Mouse (Mus musculus): ENCODE results near the gene Nanog. TPM values are rescaled to one million over a fixed set of nuclear protein-coding genes. Genes with fewer than 3 reads are reported as not detected.

The Nanog gene
- not detected in 2 replicates for total RNA-seq (2023)

GRCm38 (mm10) chr6:122707036-122707800, at the start of gene Nanog:
Gene Nanog, plus strand, starts transcription at chr6:122707489.

Other genes with a start within 250 kb of the Nanog start
- not detected in 2 replicates for gene Rimklb, start 208.7 kb upstream of the Nanog start, total RNA-seq (2023)
- not detected in 2 replicates for gene Mfap5, start 201.6 kb upstream of the Nanog start, total RNA-seq (2023)
- gene Aicda, start 153.7 kb upstream of the Nanog start, total RNA-seq (2023) = not detected in 2 replicates
- 68.6 and 84.2 TPM in 2 replicates for gene Apobec1, start 105.0 kb upstream of the Nanog start, total RNA-seq (2023)
- gene Gdf3, start 97.4 kb upstream of the Nanog start, total RNA-seq (2023) = not detected in 2 replicates
- gene Dppa3, start 81.1 kb upstream of the Nanog start, total RNA-seq (2023) = not detected in 2 replicates
- gene Slc2a3, start 94.2 kb downstream of the Nanog start, total RNA-seq (2023) = 658 and 692 TPM in 2 replicates
- 33.0 and 36.7 TPM in 2 replicates for gene Foxj2, start 112.4 kb downstream of the Nanog start, total RNA-seq (2023)
- 0.22 and 0.23 TPM in 2 replicates for gene C3ar1, start 148.7 kb downstream of the Nanog start, total RNA-seq (2023)
- gene Necap1, start 167.0 kb downstream of the Nanog start, total RNA-seq (2023) = 74.1 and 94.6 TPM in 2 replicates
- gene Clec4a1, start 214.4 kb downstream of the Nanog start, total RNA-seq (2023) = 26.6 and 29.1 TPM in 2 replicates
- 25.1 and 35.3 TPM in 2 replicates for gene Clec4a3, start 245.0 kb downstream of the Nanog start, total RNA-seq (2023)